ENCODE assay signal across 8 mouse cellular contexts in genomic region chr3:40744836-40745660, GRCm38 (mm10). TPM values are rescaled to one million over a fixed set of nuclear protein-coding genes. Genes with fewer than 3 reads are reported as not detected.
A peak's percentile ranks its signal among the peaks of the same experiment; 100 is the strongest.
DNase-seq lines count a peak whose midpoint lies in the region; ATAC-seq lines count a peak whose summit lies in the region.

No protein-coding gene starts in this region.

- peak overlapping the region; percentile 92 for H3K4me3 ChIP-seq in hindbrain, embryonic 13.5 days

- peak overlapping the region; percentile 96 for H3K27ac ChIP-seq in hindbrain, embryonic 13.5 days

- H3K4me2 ChIP-seq in hindbrain, embryonic 13.5 days: peak overlapping the region; percentile 69

- H3K4me1 ChIP-seq in hindbrain, embryonic 13.5 days (replicated peaks): peaks cover 16% of the 10 kb centered on the region

- no peaks in the 10 kb centered on the region for H3K9me3 ChIP-seq in hindbrain, embryonic 13.5 days

- peak; percentile 97 for ATAC-seq in hindbrain, embryonic 13.5 days (ENCODE audit: low FRiP score)

- under 1% methylated on average over 44 of the region's 93 CpGs for WGBS in hindbrain, embryonic 13.5 days

- H3K9ac ChIP-seq in hindbrain, embryonic 13.5 days: peak overlapping the region; percentile 95

- DNase-seq in R1 (ENCODE audit: low read depth, low spot score): peak; percentile 78
- peak; percentile 95 to 97 for DNase-seq in cerebellum, postnatal 14 days
- peak; percentile 78 to 81 for DNase-seq in frontal cortex, postnatal 14 days (ENCODE audit: low spot score in 2 of 2)
- DNase-seq in layer of hippocampus, postnatal 25 days (ENCODE audit: extremely low spot score in 1 of 2, low spot score in 1 of 2): peak; percentile 86 to 91
- peak; percentile 91 for DNase-seq in lung, postnatal 14 days
- peak; percentile 94 for DNase-seq in ovary, postnatal 36 days (ENCODE audit: low spot score)
- DNase-seq in thymus, postnatal 14 days: peak; percentile 96

- H3K36me3 ChIP-seq in hindbrain, embryonic 13.5 days: no peaks in the 10 kb centered on the region

- H3K27me3 ChIP-seq in hindbrain, embryonic 13.5 days: no peaks in the 10 kb centered on the region

RNA-seq across cellular contexts. Expression of gene Hspa4l, which starts 0.8 kb away (rescaled TPM):
- polyA plus RNA-seq in hindbrain, embryonic 13.5 days (2015; fragmentation: Nextera tagmentation; extraction: Ambion mirVana): 57.1 and 64.8 TPM in 2 replicates
- total RNA-seq in layer of hippocampus, postnatal 25 days (2021): 100 to 1,000 TPM; 143 to 145 TPM

RNA-seq across cellular contexts. Expression of gene Slc25a31, which starts 36.4 kb away (rescaled TPM):
- polyA plus RNA-seq in hindbrain, embryonic 13.5 days (2015; fragmentation: Nextera tagmentation; extraction: Ambion mirVana): 0.27 and 0.41 TPM in 2 replicates
- under 1 TPM in 1 of 2 experiments, not detected in 1; 0.12 TPM for total RNA-seq in layer of hippocampus, postnatal 25 days (2021)

RNA-seq across cellular contexts. Expression of gene Plk4, which starts 54.8 kb away (rescaled TPM):
- 17.0 and 17.3 TPM in 2 replicates for polyA plus RNA-seq in hindbrain, embryonic 13.5 days (2015; fragmentation: Nextera tagmentation; extraction: Ambion mirVana)
- 1 to 10 TPM; 3.6 to 4.2 TPM for total RNA-seq in layer of hippocampus, postnatal 25 days (2021)

Comparison
In these comparisons a context has a peak if more than half of its experiments do, and no peak if none do; other contexts are left out.
1. Peak in every context shown above with its lines: DNase-seq, ATAC-seq, H3K4me3 ChIP-seq and H3K27ac ChIP-seq.